Mouse (Mus musculus) embryo, embryonic 9.5 days (tissue): ENCODE data around the gene Rln1.
A peak's percentile ranks its signal among the peaks of the same experiment; 100 is the strongest.

Experiments
- DNase-seq: peaks from one replicate; pipeline ENCODE4 v3.0.0-alpha.2; 2017; ENCODE audit errors: extremely low spot score

Rln1 gene

GRCm38 (mm10) chr19:29361468-29362130 is 27.1 kb upstream of the Rln1 start:
- DNase-seq, result peak; percentile 84

GRCm38 (mm10) chr19:29360251-29360650 is 25.8 kb upstream of the Rln1 start:
- DNase-seq, result no peak

DNA sequence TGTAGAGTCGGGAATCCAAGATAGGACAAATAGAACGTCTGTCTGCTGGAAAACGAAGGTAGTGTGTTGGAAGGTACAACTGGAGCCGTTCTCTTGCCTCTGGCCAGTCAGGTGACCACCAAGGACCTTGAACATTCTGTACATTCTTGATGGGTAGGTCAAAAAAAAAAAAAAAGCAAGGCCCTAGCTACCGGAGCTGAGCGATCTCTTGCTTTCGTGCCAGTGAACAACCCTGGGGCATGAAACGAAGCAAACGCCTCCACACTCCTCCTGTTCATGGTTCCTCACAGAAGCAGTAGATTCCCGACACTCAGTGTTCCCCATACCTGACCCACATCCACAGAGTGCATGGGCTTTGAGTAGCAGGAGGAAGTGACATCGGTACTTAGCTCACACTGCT is 21.8 kb upstream of the Rln1 start:
- no peak for DNase-seq

DNA sequence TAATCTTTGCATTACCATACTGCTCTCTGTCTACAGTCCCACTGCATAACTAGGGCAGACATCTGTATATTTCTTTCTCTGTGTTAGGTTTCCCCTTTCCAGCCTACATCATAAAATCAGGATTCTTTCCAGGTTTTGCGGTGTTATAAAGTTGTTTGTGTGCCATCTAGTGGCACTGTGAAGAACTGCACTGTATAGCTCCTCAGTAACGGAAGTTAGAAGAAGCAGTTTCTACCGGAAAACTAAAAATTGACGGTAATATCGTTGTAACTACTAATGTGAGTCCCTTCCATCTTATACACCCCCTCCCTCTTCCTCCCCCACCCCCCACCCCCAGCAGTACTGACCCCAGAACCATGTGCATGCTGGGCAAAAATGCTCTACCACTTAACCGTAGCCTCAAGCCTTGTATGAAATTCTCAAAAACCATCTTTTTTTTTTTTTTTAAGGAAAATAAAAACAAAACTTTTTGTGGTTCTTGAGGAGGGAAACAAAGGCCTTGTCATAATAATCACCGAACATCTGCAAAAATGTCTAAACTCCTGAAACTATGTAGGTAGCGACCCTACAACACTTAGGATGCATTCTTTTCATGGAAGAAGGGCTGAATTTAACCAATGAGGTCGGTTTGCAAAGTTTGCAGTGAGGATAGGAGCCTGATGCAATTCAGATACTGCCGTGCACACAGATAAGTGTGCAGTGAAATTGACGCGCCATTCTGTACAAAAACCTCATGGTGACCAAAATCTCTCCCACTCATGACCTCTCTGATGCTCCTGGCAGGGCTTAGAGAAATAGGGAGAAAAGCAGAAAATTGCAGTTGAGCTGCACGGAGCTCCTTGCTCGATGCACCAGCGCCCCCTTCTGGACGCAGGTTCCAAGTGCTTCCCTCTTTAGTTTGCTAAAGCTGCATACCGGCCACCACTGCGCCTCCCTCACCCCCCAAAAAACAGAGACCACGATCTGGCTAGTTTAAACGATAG is 20.7 kb upstream of the Rln1 start:
- DNase-seq, result peak; percentile 83

DNA sequence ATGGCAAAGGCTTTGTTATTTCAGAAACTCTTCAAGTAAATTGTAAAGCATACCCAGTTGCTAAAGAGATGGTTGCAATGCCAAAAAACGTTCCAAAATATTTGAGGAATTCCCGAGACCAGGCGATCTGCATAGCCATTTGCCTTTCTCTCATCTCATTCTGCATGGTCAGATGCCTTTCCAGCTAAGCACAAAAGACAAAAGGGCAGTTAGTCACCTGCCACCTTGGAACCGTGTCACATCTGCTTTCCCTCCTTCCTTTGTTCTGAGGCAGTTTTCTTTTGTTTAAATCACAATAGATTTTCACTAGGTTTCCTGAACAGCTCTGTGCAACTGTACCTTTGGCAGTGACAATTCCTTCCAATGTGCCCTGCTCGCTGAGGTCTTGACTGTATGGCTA is 16.5 kb upstream of the Rln1 start:
- no peak for DNase-seq

- DNase-seq, result no peak
These were observed 11.2 kb upstream of the Rln1 start for GRCm38 (mm10) chr19:29345636-29346035.

DNA sequence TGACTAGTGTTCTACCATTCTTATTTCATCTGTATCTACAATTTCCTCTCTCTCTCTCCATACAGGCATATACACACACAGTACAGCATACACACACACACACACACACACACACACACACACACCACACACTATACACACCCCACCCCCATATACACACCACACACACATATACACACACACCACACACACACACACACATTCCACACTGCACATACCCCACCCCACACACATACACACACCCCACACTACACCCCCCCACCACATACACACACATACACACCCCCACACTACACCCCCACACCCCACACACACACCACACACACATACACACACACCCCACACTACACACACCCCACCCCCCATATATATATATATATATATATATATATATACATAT is 10.4 kb upstream of the Rln1 start:
- no peak for DNase-seq

DNA sequence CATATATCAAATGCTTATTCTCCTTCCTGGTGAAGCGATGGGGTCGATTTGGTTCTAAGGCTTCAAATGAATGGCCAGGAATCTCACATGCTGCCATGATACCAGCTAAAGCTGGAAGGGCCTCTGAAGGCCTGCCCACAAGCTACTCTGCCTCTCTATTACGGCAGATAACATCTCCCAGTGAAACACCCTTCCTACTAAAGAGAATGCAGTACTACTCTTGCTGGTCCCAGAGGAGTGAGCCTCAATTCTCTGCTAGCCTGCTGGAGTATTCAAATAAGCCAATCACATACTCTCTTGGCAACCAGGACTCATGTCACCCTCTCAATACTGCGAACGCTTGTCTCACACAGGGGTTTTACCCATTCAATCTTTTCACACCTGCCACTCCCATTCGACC is 7.8 kb upstream of the Rln1 start:
- no peak for DNase-seq

GRCm38 (mm10) chr19:29341029-29341428 is 6.6 kb upstream of the Rln1 start:
- no peak for DNase-seq

GRCm38 (mm10) chr19:29336624-29337023 is 2.2 kb upstream of the Rln1 start:
- no peak for DNase-seq

DNA sequence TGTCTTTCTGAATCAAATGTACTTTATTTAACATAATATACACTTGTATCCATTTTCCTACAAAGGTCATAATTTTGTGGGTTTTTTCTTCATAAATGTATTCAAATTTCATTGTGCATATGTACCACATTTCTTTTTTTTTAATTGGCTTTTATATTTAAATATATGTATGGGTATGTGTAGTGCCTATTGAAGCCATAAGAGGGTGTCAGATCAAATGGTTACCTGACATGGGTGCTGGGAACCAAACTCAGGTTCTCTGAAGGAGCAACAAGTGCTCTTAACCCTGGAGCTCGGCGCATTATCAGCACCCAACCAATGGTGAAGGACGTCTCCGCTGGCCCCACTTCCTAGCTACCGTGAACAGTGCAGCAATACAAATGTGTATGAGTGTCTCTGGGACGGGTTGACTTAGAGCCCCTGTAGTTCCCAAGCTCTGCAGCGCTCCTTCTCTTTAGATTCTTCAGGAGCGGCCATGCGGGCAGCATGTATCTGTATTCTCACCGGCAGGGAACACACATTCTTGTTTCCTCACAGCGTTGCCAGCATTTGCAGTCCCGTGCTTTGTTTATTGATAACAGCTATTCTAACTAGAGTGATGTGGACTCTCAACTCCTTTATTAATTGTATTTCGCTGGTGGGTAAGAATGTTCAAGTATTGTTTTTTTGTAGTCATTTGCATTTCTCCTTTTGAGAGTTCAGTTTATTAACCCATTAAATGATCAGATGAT is 7.5 kb downstream of the Rln1 start:
- no peak for DNase-seq

DNA sequence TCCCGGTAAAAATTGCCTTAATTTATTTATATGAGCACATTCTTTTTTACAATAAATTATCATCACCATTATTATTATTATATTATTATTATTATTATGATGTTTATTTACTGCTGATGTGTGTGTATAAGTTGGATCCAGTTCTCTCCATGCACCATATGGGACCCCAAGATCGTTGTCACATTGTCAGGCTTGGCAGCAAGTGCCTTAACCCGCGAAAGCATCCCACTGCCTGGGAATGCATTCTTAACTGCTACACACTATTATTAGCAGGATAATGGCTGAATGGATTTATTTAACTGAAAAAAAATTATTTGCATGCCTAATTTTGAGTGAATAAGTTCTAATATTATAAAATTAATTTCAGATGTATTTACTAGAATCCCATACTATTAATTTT is 8.1 kb downstream of the Rln1 start:
- DNase-seq, result no peak

DNA sequence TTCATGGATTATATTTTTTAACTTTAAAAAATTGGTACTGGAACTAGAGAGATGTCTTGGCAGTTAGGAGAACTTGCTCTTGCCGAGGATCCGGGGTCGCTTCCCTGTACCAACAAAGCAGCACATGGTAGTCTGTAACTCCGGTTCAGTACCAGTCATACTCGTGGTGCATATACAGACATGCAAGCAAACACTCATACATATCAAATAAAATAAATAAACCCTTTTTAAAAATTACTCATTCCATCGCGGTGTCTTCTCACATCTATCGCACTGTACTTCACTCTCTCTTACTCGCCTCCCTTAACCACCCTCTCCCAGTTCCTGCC is 8.7 kb downstream of the Rln1 start:
- no peak for DNase-seq

DNA sequence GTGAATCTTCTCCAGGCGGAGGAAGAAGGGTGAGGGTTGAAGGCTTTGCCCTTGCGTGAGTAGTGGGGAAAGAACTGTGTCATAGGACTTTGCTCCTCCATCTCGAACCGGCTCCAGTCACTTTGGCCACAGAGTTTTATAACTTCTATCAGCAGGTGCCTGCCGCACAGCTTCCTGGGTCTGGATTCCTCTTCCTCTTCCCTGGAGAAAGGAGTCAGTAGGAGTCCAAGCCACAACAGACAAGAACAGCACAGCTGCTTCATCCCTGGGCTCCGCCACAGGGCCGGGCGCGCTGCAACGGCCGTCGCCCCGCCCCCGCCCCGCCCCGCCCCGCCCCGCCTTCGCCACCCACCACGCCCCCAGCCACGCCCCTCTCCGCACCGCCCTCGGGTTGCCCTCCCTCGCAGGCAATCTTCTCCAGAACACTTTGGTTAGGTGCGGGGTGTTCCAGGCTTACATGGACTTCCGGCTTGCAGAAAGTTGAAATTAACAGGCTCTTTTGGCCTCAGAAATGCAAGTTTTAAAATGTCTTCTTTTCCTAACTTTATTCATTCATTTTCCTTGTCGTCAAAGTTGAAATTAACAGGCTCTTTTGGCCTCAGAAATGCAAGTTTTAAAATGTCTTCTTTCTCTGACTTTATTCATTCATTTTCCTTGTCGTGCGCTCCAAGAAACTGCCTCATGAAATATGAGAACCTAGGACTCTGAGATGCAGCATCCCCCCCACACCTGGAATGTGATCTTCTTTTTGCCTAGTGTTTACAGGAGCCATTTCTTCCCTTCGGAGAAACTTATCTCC is 9.2 kb downstream of the Rln1 start, which contains the start of gene Insl6:
Insl6 (minus strand) TSS at position 304 of the 799 bp plus-strand sequence.
- peak; percentile 86 for DNase-seq

DNA sequence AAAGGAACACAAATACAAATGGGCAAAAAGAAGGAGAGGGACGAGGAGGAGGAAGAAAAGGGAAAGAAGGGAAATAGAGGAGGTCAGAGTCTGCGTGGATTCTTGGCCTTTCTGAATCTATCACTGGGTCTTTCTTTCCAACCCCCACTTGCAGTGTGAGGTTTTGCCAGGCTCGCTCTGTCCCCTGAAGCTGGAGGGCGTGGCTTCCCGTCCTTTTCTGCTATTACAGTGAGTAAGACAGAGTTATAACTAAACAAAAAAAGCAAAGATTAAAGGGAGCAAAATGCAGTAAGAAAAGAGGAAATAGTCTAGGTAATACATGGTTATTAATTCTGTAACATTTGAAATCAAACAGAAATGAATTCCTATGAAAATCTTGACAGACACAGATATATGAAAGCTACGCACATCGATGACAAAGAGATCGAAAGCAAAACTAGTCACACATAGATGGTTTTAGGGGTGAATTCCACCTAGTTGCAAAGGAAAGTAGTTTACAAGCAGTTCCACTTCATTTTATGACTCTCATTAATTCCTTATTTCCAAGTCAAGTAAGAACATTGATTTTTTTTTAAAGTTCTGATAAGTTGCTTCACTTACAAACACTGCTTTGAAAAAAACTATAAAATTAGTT is 10.9 kb downstream of the Rln1 start:
- no peak for DNase-seq

- DNase-seq, result no peak
These were observed 21.8 kb downstream of the Rln1 start for GRCm38 (mm10) chr19:29312661-29313060.

DNA sequence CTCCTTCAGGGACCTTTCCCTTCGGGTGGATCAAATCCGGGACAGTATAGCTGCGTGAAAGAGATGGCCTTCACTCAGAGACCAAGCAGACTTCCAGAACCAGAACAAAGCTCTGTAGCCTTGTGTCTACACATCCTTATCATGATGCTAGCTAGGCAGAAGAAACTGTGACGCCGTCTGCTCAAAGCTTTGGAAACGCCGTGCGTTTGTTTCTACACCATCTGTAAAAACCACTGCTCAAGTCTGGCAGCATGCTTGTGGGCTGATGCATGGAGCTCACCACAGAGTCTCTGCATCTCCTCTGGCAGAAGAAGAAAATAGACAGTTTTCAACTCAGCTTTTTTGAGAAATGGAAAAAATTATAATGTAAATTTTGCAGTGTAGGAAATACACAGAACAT is 22.7 kb downstream of the Rln1 start:
- DNase-seq, result no peak

- DNase-seq, result no peak
These were observed 25.6 kb downstream of the Rln1 start for GRCm38 (mm10) chr19:29308832-29309231.

DNA sequence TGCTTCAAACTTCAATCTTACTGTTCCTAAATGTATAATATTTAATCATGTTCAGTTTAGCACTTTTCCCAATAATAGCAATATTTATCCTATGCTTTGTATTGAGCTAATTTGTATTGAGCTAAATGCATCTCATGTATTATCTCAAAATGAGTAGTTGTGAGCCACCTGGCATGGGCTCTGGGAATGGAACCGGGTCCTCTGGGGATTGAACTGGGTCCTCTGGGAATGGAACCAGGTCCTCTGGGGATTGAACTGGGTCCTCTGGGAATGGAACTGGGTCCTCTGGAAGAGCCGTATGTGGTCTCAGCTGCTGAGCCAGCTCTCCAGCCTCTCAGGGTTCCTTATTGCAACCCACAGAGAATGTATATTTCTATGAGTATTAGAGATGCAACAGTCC is 32.4 kb downstream of the Rln1 start:
- DNase-seq, result no peak

DNA sequence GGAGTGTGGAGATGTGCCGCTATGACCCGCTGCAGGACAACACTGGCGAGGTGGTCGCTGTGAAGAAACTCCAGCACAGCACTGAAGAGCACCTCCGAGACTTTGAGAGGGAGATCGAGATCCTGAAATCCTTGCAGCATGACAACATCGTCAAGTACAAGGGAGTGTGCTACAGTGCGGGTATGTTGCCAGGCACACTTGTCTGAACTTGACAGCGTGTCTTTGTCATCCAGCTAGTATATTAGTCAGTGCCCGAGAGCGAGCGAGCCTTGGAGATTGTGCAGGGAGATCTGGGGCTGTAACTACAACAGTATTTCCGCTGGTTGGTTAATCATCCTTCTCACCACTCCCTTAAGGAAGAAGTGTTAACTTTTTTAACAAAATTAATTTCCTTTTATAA is 33.6 kb downstream of the Rln1 start:
- no peak for DNase-seq

DNA sequence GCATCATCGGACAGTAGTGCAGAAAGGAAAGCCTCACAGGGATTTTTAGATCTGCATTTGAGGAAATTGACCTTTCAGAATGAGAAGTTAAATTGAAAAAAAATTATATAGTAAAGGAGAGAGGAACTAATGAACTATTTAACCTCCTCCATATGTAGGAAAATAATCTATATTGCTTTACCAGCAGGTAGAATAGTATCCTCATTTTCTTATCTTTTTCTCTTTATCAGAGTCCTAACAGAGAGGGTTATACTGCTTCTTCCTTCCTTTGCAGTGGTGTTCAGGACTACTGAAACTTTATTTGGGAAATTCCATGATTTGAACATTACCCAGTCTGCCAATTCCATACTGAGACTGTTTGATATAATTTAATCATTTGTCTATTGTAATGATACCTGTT is 37.1 kb downstream of the Rln1 start:
- DNase-seq, result no peak
